Mouse (Mus musculus) intestine, embryonic 16.5 days (tissue): ENCODE results near the gene Gps2. TPM values are rescaled to one million over a fixed set of nuclear protein-coding genes. Genes with fewer than 3 reads are reported as not detected.

Source experiments
- ATAC-seq: fragments of 200-750 bp; cut with Nextera tagmentation; 2 replicates; pipeline ENCODE4 v1.8.0; 2017; ENCODE audit warnings: moderate TSS enrichment, moderate library complexity
- H3K27ac ChIP-seq: fragments of 300-500 bp; sonication (generic); 2 replicates; pipeline ENCODE4 v1.5.1; 2014; ENCODE audit warnings: mild to moderate bottlenecking, low read length
- H3K27me3 ChIP-seq: fragments of 300-500 bp; sonication (generic); replicated peaks from 2 replicates; pipeline ENCODE4 v1.6.1; 2014; ENCODE audit warnings: low read length, control low read depth, mixed read lengths; ENCODE audit not compliant: control insufficient read depth, insufficient read depth
- H3K36me3 ChIP-seq: fragments of 300-500 bp; sonication (generic); 2 replicates; pipeline ENCODE4 v1.6.1; 2014; ENCODE audit warnings: low read length, control low read depth; ENCODE audit not compliant: control insufficient read depth, insufficient read depth
- H3K4me1 ChIP-seq: fragments of 300-500 bp; sonication (generic); 2 replicates; pipeline ENCODE4 v1.6.1; 2014; ENCODE audit warnings: low read length, control low read depth, mixed read lengths; ENCODE audit not compliant: control insufficient read depth, insufficient read depth
- H3K4me2 ChIP-seq: fragments of 300-500 bp; sonication (generic); 2 replicates; pipeline ENCODE4 v1.6.1; 2014; ENCODE audit warnings: low read depth, low read length, control low read depth
- H3K4me3 ChIP-seq: fragments of 300-500 bp; sonication (generic); 2 replicates; pipeline ENCODE4 v1.5.1; 2014; ENCODE audit warnings: mild to moderate bottlenecking, low read length
- H3K9ac ChIP-seq: fragments of 300-500 bp; sonication (generic); 2 replicates; pipeline ENCODE4 v1.6.1; 2014; ENCODE audit warnings: low read depth, low read length
- H3K9me3 ChIP-seq: fragments of 300-500 bp; sonication (generic); 2 replicates; pipeline ENCODE4 v1.6.1; 2016; ENCODE audit warnings: low read length, control low read depth; ENCODE audit not compliant: control insufficient read depth
- WGBS: fragments of 180-500 bp; shearing (Covaris S2); extraction: QIAGEN DNeasy Blood & Tissue Kit; methylation state at CpG from one replicate; pipeline ENCODE4 v1.1.7; 2014; 5-methylcytosine and 5-hydroxymethylcytosine counted together
- polyA plus RNA-seq: library from polyadenylated mRNA; unstranded; fragments of >200 nt; fragmentation: Nextera tagmentation; extraction: Ambion mirVana; gene quantifications from 2 replicates; pipeline ENCODE4 v1.2.1, GENCODE M21; 2015

The Gps2 gene
- polyA plus RNA-seq, 1 experiment from 2014 or later: 63.8 TPM

GRCm38 (mm10) chr11:69931769-69932168, 18.1 kb downstream of the Gps2 start:
- 74% methylated on average over 8 of the region's 8 CpGs for WGBS
- ATAC-seq: no peak
- H3K36me3 ChIP-seq: no peaks in the 10 kb centered on the region

GRCm38 (mm10) chr11:69932254-69932653, 18.6 kb downstream of the Gps2 start:
- 45% methylated on average over 3 of the region's 3 CpGs for WGBS
- no peak overlapping the region for H3K4me3 ChIP-seq
- no peak overlapping the region for H3K9ac ChIP-seq
- no peaks in the 10 kb centered on the region for H3K36me3 ChIP-seq
- no peak overlapping the region for H3K4me2 ChIP-seq
- no peaks in the 10 kb centered on the region for H3K9me3 ChIP-seq
- H3K27ac ChIP-seq: no peak overlapping the region
- H3K4me1 ChIP-seq: peaks cover 24% of the 10 kb centered on the region
- H3K27me3 ChIP-seq: no peaks in the 10 kb centered on the region
- ATAC-seq: no peak

More at GRCm38 (mm10) chr11:69931769-69932168, 18.1 kb downstream of the Gps2 start:
- Histone ChIP-seq H3K27me3 (no peaks in the 10 kb centered on the region), H3K4me2 (no peak overlapping the region), H3K4me3 (no peak overlapping the region), H3K4me1 (peaks cover 19% of the 10 kb centered on the region), H3K9ac (no peak overlapping the region), H3K9me3 (no peaks in the 10 kb centered on the region), H3K27ac (no peak overlapping the region)

DNA sequence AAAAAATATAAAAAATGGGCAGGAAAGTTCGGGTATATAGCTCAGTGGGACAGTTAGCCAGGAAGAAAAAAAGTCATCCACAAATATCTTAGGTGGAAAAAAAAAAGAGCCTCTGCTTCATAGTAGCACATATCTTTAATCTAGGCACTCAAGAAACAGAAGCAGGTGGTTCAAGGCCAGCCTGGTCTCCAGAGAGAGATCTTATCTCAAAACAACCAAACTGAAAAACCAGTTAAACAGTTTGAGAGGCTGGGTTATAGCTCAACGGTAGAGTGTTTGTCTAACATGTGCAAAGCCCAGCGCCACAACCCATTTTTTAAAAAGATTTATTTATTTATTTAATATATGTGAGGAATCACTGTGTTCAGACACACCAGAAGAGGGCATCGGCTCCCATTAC, 19.4 kb downstream of the Gps2 start:
- H3K27me3 ChIP-seq: 0 out of 2 replicates have a peak, but pooled peaks cover 3% of the 10 kb centered on the region
- no peak overlapping the region for H3K27ac ChIP-seq
- no peaks in the 10 kb centered on the region for H3K9me3 ChIP-seq
- no peak overlapping the region for H3K9ac ChIP-seq
- WGBS: 69% methylated on average over 4 of the region's 4 CpGs
- no peak overlapping the region for H3K4me2 ChIP-seq
- H3K36me3 ChIP-seq: no peaks in the 10 kb centered on the region
- ATAC-seq: no peak
- H3K4me3 ChIP-seq: no peak overlapping the region
- peaks cover 31% of the 10 kb centered on the region for H3K4me1 ChIP-seq

DNA sequence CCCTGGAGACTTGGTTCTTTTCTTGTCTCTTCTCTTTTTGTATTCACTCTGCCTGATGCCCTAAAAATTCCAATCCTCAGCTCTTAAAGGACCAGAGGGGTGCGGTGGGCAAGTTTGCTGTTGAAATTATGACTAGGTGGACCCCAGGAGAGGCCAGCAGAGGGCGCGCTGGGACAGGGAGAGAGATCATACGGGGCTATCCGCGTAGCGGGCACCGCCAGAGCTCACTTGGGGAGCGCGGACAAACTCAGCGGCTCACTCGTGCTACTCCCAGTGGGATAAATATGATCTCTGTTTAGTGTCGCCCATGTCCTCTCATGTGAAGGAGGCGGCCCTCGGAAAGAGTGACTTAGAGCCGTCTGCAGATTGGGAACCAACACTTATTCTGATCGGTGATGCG, 20.5 kb downstream of the Gps2 start:
- Histone ChIP-seq H3K9ac (no peak overlapping the region), H3K9me3 (no peaks in the 10 kb centered on the region), H3K27ac (no peak overlapping the region), H3K36me3 (no peaks in the 10 kb centered on the region), H3K27me3 (0 out of 2 replicates have a peak, but pooled peaks cover 3% of the 10 kb centered on the region), H3K4me3 (peak overlapping the region; percentile 29), H3K4me2 (peak overlapping the region; percentile 50), H3K4me1 (peaks cover 35% of the 10 kb centered on the region)
- ATAC-seq: peak; percentile 45
- 2% methylated on average over 18 of the region's 18 CpGs for WGBS

- 0 out of 2 replicates have a peak, but pooled peaks cover 3% of the 10 kb centered on the region for H3K27me3 ChIP-seq
- no peak overlapping the region; the same call in 1 of the 2 replicates for H3K4me2 ChIP-seq
- no peak overlapping the region; the same call in 1 of the 2 replicates for H3K4me3 ChIP-seq
- H3K4me1 ChIP-seq: peaks cover 35% of the 10 kb centered on the region
- WGBS: 16% methylated on average over 6 of the region's 6 CpGs
- no peak for ATAC-seq
- H3K36me3 ChIP-seq: no peaks in the 10 kb centered on the region
- no peak overlapping the region for H3K27ac ChIP-seq
- H3K9me3 ChIP-seq: no peaks in the 10 kb centered on the region
- H3K9ac ChIP-seq: no peak overlapping the region; the same call in 1 of the 2 replicates
Observed at GRCm38 (mm10) chr11:69934681-69935080, 21.0 kb downstream of the Gps2 start.

DNA sequence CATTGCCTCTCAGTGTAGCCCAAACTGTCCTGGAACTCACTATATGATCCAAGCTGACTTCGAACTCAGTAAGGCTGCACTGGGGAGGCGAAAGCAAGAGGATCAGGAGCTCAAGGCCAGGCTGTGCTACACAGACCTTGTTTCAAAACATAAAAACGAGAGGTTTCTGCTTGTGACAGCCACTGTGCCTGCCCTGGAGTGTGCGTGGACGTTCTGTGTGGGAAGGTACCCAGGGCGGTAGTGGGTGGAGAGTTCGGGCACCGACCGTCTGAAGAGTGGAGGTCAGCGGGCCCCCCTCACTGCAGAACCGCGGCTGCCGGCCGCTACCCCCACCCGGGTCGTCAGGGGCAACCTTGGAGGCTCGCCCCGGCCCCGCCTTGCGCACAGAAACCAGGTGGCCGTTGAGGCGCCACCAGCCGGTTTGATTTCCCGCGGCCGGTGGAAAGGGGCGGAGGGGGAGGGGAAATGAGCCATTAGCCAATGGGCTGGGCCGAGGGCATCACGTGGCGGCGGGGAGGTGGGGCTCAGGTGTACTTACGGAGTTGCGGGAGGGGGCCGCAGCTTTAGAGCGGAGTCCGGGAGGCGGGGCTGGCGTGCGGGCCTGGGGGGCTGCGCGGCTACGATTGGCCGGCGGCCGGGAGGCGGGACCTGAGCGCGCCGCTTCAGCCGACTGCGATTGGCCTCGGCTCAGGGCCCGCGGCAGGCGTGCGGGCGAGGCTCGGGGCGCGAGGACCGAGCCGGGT, 21.6 kb downstream of the Gps2 start, which contains the start of gene Ybx2:
Ybx2 (plus strand) TSS at position 660 of the 743 bp plus-strand sequence.
- Histone ChIP-seq H3K4me1 (peaks cover 35% of the 10 kb centered on the region), H3K9me3 (no peaks in the 10 kb centered on the region), H3K4me2 (peak within 1 kb of the TSS; percentile 100), H3K27ac (no peak within 1 kb of the TSS), H3K27me3 (0 out of 2 replicates have a peak, but pooled peaks cover 3% of the 10 kb centered on the region), H3K9ac (peak within 1 kb of the TSS; percentile 67), H3K36me3 (no peaks in the 10 kb centered on the region), H3K4me3 (peak within 1 kb of the TSS; percentile 55)
- peak; percentile 87 for ATAC-seq
- WGBS: 1% methylated on average over 53 of the region's 62 CpGs

DNA sequence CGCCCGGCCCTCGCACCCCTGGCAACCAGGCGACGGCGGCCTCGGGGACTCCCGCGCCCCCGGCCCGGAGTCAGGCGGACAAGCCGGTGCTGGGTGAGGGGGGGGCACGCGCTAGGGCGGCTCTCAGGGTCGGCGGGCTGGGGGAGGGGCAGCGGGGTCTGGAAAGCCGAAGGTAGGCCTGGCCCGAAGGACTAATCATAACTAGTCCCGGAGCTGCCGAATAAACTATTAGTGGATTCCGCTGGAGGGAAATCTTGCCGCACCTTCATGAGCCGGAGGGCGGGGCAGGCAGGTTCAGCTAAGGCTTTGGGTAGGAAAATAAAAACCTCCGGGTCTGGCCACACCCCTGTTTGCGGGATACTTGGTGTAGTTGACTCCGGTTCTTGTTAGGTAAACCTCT, 22.5 kb downstream of the Gps2 start:
- Histone ChIP-seq H3K4me2 (peak overlapping the region; percentile 100), H3K4me3 (peak overlapping the region; percentile 55), H3K9ac (peak overlapping the region; percentile 67), H3K4me1 (peaks cover 35% of the 10 kb centered on the region), H3K9me3 (no peaks in the 10 kb centered on the region), H3K27me3 (0 out of 2 replicates have a peak, but pooled peaks cover 3% of the 10 kb centered on the region), H3K36me3 (no peaks in the 10 kb centered on the region), H3K27ac (no peak overlapping the region)
- ATAC-seq: no peak; the same call in 1 of the 2 replicates
- 1% methylated on average over 30 of the region's 30 CpGs for WGBS

- Histone ChIP-seq H3K27ac (no peak overlapping the region), H3K4me3 (no peak overlapping the region), H3K27me3 (0 out of 2 replicates have a peak, but pooled peaks cover 3% of the 10 kb centered on the region), H3K4me2 (peak overlapping the region; percentile 100), H3K9me3 (no peaks in the 10 kb centered on the region), H3K4me1 (peaks cover 35% of the 10 kb centered on the region), H3K36me3 (no peaks in the 10 kb centered on the region), H3K9ac (0 out of 2 replicates have a peak overlapping the region, but pooled peaks have one; percentile 22)
- 28% methylated on average over 9 of the region's 9 CpGs for WGBS
- ATAC-seq: no peak
Observed at GRCm38 (mm10) chr11:69936714-69937347, 23.1 kb downstream of the Gps2 start.

DNA sequence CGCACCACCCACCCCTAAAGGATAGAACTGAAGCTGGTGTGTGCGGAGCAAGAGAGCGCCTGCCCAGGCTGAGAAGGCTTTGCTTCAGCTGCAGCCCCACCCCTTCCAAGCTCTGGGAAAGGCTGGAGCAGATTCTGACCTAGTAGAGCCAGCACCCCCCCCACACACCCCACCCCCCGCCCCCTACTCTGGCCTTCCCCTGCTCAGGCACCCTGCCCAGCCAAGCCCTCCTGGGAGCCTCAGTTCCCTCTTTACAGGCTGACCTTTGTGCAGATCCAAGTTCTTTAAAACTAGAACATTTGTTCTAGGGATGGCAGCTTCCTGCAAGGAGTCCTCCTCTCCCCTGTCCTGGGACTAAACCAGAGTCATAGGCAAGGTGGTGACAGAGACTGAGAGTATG, 23.7 kb downstream of the Gps2 start:
- no peak overlapping the region for H3K4me3 ChIP-seq
- no peaks in the 10 kb centered on the region for H3K9me3 ChIP-seq
- H3K36me3 ChIP-seq: no peaks in the 10 kb centered on the region
- ATAC-seq: no peak
- 0 out of 2 replicates have a peak, but pooled peaks cover 3% of the 10 kb centered on the region for H3K27me3 ChIP-seq
- 0 out of 2 replicates have a peak overlapping the region, but pooled peaks have one; percentile 46 for H3K27ac ChIP-seq
- 36% methylated on average over 4 of the region's 4 CpGs for WGBS
- H3K9ac ChIP-seq: 0 out of 2 replicates have a peak overlapping the region, but pooled peaks have one; percentile 22
- peaks cover 35% of the 10 kb centered on the region for H3K4me1 ChIP-seq
- H3K4me2 ChIP-seq: no peak overlapping the region
